Mouse (Mus musculus): ENCODE results near the gene Pde8a. TPM values are rescaled to one million over a fixed set of nuclear protein-coding genes. Genes with fewer than 3 reads are reported as not detected.

Gene Pde8a
- polyA plus RNA-seq, 1 experiment from 2014 or later: 2.6 TPM

DNA sequence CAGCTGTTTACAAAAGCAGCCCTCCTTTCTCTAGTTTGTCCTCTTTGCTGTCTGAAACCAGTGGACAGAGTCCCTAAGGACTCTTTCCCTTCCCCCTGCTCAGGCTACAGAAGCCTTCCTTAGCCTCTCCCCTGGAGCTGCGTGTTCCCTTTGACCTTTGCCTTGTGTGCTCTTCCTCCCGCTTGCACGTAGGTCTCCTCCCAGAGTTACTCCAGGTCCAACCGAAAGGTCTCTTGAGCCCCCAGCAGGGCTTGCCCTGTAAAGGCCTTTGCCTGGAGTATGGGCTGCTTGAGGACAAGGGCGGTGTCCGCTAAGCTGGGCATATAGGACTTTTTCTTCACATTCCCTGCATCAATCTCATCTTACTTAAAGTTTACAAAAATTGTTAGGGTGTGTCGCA, 5.9 kb downstream of the Pde8a start:
- DNase-seq (ENCODE audit: low spot score) (no peak), ATAC-seq (ENCODE audit: low FRiP score) (no peak)
- 68% methylated on average over 7 of the region's 7 CpGs for WGBS
- Histone ChIP-seq H3K4me2 (replicated peaks) (no peak overlapping the region), H3K36me3 (replicated peaks; ENCODE audit: control insufficient read depth, insufficient read depth) (no peaks in the 10 kb centered on the region), H3K27ac (no peak overlapping the region), H3K4me1 (replicated peaks; ENCODE audit: control insufficient read depth, insufficient read depth, low read length) (no peaks in the 10 kb centered on the region), H3K4me3 (replicated peaks; ENCODE audit: low read length) (no peak overlapping the region), H3K9ac (no peak overlapping the region), H3K9me3 (ENCODE audit: control insufficient read depth, low read length) (no peaks in the 10 kb centered on the region), H3K27me3 (ENCODE audit: control insufficient read depth, insufficient read depth, low read length) (peaks cover 26% of the 10 kb centered on the region)

DNA sequence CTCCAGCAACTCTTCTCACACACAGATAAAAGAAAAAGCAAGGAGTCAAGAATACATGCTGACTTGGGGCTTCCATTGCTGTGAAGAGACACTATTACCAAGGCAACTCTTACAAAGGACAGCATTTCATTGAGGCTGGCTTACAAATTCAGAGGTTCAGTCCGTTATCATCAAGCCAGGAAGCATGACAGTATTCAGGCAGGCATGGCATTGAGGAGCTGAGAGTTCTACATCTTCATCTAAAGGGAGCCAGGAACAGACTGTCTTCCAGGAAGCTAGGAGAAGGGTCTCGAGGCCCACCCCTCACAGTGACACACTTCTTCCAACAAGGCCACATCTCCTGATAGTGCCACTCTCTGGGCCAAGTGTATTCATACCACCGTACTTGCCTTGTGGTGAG, 7.0 kb downstream of the Pde8a start:
- Histone ChIP-seq H3K27ac (no peak overlapping the region), H3K4me2 (replicated peaks) (no peak overlapping the region), H3K36me3 (replicated peaks; ENCODE audit: control insufficient read depth, insufficient read depth) (no peaks in the 10 kb centered on the region), H3K27me3 (ENCODE audit: control insufficient read depth, insufficient read depth, low read length) (peaks cover 15% of the 10 kb centered on the region), H3K4me1 (replicated peaks; ENCODE audit: control insufficient read depth, insufficient read depth, low read length) (no peaks in the 10 kb centered on the region), H3K9me3 (ENCODE audit: control insufficient read depth, low read length) (no peaks in the 10 kb centered on the region), H3K4me3 (replicated peaks; ENCODE audit: low read length) (no peak overlapping the region), H3K9ac (no peak overlapping the region)
- WGBS: 66% methylated on average over 3 of the region's 3 CpGs
- DNase-seq (ENCODE audit: low spot score) (no peak), ATAC-seq (ENCODE audit: low FRiP score) (no peak)

DNA sequence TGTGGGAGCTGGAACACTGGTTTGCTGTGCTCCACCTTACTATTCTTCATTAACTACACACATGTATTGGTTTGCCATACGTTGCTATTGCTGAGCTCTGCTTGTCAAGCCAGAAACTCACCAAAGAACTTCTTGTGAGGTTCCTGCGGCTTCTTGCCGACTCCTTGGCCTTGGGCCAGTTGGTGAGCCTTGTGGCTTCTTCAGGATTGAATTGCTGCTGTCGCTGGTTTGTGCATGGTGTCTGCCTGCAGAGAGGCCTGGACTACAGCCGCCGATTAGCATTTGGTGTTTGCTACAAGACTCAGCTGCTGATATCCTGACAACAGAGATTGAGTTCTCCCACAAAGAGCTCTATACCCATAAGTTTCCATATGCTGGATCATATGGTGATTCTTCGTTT, 10.9 kb downstream of the Pde8a start:
- Histone ChIP-seq H3K4me3 (replicated peaks; ENCODE audit: low read length) (no peak overlapping the region), H3K9ac (no peak overlapping the region), H3K4me2 (replicated peaks) (no peak overlapping the region), H3K9me3 (ENCODE audit: control insufficient read depth, low read length) (no peaks in the 10 kb centered on the region), H3K4me1 (replicated peaks; ENCODE audit: control insufficient read depth, insufficient read depth, low read length) (no peaks in the 10 kb centered on the region), H3K27ac (no peak overlapping the region), H3K27me3 (ENCODE audit: control insufficient read depth, insufficient read depth, low read length) (no peaks in the 10 kb centered on the region), H3K36me3 (replicated peaks; ENCODE audit: control insufficient read depth, insufficient read depth) (no peaks in the 10 kb centered on the region)
- ATAC-seq (ENCODE audit: low FRiP score) (no peak), DNase-seq (ENCODE audit: low spot score) (no peak)
- 89% methylated on average over 7 of the region's 7 CpGs for WGBS

DNA sequence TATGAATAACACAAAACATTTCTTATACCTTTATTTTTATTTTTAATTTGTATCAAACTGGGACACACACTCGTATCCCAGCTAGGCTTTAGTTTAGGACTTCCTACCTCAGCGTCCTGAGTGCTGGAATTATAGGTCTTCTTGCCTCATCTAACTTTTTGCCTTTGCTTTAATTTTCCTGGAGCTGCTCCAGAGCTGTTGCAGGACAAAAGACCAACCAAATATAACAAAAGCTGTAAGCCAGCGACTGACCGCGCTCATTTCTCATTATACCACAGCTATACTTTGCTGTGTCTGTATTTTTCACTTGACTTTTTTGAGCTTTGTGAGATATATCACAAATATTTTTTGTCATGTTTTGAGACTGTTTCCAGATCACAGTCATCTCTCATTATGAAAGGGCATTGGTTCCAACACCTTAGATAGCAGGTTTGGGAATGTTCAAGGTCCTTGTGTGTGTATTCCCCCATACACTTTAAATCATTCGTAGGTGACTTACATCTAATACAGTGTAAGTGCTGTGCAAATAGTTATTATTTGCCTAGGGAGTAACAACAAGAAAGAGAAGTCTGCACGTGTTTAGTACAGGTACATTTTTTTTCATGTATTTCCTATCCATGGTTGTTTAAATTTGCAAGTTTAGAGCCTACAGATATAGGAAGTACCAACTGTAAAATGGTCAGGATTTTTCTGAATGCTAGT, 16.8 kb downstream of the Pde8a start:
- H3K4me3 ChIP-seq (replicated peaks; ENCODE audit: low read length): no peak overlapping the region
- no peak overlapping the region for H3K9ac ChIP-seq
- H3K27me3 ChIP-seq (ENCODE audit: control insufficient read depth, insufficient read depth, low read length): no peaks in the 10 kb centered on the region
- no peaks in the 10 kb centered on the region for H3K9me3 ChIP-seq (ENCODE audit: control insufficient read depth, low read length)
- no peak overlapping the region for H3K27ac ChIP-seq
- DNase-seq (ENCODE audit: low spot score): no peak
- no peaks in the 10 kb centered on the region for H3K4me1 ChIP-seq (replicated peaks; ENCODE audit: control insufficient read depth, insufficient read depth, low read length)
- WGBS: 89% methylated on average over 7 of the region's 7 CpGs
- no peak overlapping the region for H3K4me2 ChIP-seq (replicated peaks)
- no peak for ATAC-seq (ENCODE audit: low FRiP score)
- no peaks in the 10 kb centered on the region for H3K36me3 ChIP-seq (replicated peaks; ENCODE audit: control insufficient read depth, insufficient read depth)

DNA sequence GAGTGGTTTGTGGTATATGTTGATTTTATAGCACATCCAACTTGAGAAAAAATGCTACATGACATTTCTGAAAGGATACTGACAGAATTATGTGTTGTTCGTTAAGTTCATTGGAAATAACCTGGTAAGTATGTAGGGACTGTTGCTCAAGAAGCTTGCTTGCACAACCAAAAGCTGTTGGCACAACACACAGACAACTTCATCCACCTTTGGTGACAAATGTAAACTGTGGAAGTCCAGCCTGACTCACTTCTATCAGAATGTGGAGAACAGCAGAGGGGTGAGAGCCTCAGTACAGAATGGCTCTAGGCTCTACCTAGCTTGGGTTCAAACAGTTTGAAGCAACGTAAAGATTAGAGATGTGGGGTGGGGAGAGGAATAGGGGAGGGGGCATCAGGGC, 19.3 kb downstream of the Pde8a start:
- no peaks in the 10 kb centered on the region for H3K9me3 ChIP-seq (ENCODE audit: control insufficient read depth, low read length)
- H3K4me3 ChIP-seq (replicated peaks; ENCODE audit: low read length): no peak overlapping the region
- no peak overlapping the region for H3K27ac ChIP-seq
- 86% methylated on average over 2 of the region's 2 CpGs for WGBS
- no peak overlapping the region for H3K9ac ChIP-seq
- H3K27me3 ChIP-seq (ENCODE audit: control insufficient read depth, insufficient read depth, low read length): no peaks in the 10 kb centered on the region
- no peak overlapping the region for H3K4me2 ChIP-seq (replicated peaks)
- DNase-seq (ENCODE audit: low spot score) (no peak), ATAC-seq (ENCODE audit: low FRiP score) (no peak)
- H3K4me1 ChIP-seq (replicated peaks; ENCODE audit: control insufficient read depth, insufficient read depth, low read length): no peaks in the 10 kb centered on the region
- H3K36me3 ChIP-seq (replicated peaks; ENCODE audit: control insufficient read depth, insufficient read depth): no peaks in the 10 kb centered on the region

DNA sequence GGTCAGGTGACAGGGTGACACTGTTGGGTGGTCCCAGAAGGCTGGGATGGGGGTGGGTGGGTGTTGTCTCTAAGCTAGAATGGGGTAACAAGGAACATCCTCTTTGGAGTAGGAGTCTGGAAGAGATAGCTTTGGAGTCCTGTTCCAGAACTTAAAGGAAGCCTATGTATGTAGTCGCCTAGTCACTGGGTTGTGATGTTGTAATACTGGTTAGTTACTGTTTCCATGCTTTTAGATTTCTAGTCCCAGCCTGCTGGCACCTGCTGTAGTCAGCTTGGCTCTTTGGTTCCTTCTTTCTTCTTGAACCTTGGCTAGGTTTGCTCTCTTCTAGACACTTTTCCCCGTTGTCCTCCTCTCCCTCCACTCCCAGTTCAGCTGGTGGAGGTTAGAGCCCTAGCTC, 21.7 kb downstream of the Pde8a start:
- Histone ChIP-seq H3K4me3 (replicated peaks; ENCODE audit: low read length) (no peak overlapping the region), H3K4me1 (replicated peaks; ENCODE audit: control insufficient read depth, insufficient read depth, low read length) (no peaks in the 10 kb centered on the region), H3K4me2 (replicated peaks) (no peak overlapping the region), H3K27me3 (ENCODE audit: control insufficient read depth, insufficient read depth, low read length) (no peaks in the 10 kb centered on the region), H3K9ac (no peak overlapping the region), H3K27ac (no peak overlapping the region), H3K36me3 (replicated peaks; ENCODE audit: control insufficient read depth, insufficient read depth) (no peaks in the 10 kb centered on the region), H3K9me3 (ENCODE audit: control insufficient read depth, low read length) (no peaks in the 10 kb centered on the region)
- ATAC-seq (ENCODE audit: low FRiP score): no peak
- no peak for DNase-seq (ENCODE audit: low spot score)
- 81% methylated on average over 2 of the region's 2 CpGs for WGBS

DNA sequence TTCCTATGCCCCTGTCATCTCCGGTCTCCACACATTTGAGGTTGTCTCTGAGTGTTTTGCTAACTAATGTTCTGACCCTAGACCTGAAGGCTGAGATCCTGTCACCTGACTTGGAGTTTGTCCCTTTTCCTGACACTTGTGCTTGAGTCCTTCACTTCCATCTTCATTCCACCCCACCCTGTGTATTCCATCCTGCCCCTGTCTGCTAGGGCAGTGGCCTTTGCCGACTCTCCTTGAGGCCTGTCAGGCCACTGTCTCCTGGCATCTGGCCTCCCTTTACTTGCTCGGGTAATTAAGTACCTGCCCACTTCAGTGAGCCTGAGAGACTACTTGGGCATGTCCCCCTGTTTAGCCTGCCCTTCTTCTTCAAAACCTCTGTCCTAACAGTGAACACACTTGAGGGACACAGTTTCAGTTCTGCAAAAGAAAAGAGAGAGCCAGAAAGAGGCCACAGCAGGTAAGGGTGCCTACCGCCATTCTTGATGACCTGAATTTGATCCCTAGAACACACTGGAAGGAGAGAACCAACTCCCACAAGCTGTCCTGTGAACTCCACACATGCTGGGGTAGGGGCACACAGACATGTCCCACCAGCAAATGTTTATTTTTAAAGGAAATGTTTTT, 22.3 kb downstream of the Pde8a start:
- Histone ChIP-seq H3K4me2 (replicated peaks) (no peak overlapping the region), H3K4me3 (replicated peaks; ENCODE audit: low read length) (no peak overlapping the region), H3K9ac (no peak overlapping the region), H3K9me3 (ENCODE audit: control insufficient read depth, low read length) (no peaks in the 10 kb centered on the region), H3K4me1 (replicated peaks; ENCODE audit: control insufficient read depth, insufficient read depth, low read length) (no peaks in the 10 kb centered on the region), H3K27ac (no peak overlapping the region), H3K27me3 (ENCODE audit: control insufficient read depth, insufficient read depth, low read length) (no peaks in the 10 kb centered on the region), H3K36me3 (replicated peaks; ENCODE audit: control insufficient read depth, insufficient read depth) (no peaks in the 10 kb centered on the region)
- DNase-seq (ENCODE audit: low spot score): no peak
- WGBS: 82% methylated on average over 4 of the region's 4 CpGs
- no peak for ATAC-seq (ENCODE audit: low FRiP score)

DNA sequence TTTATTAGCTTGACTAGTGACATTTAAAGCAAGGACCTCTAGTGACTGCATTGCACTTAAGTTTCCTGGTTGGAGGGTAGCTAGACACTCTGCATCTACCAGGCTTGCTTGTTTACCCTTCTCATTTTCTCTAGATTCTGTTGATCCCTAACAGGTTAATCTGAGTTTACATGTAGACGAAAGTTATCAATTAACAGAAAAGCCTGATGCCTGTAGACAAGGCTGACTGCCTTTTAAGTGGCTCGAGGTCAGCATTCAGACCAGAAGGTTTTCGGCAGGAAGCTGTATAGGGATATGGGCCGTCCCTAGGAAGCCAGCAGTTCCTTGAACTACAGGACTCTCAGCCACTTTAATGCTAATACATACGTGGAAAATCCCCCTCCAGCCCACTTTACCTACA, 30.0 kb downstream of the Pde8a start:
- H3K4me3 ChIP-seq (replicated peaks; ENCODE audit: low read length): no peak overlapping the region
- H3K9ac ChIP-seq: no peak overlapping the region
- H3K36me3 ChIP-seq (replicated peaks; ENCODE audit: control insufficient read depth, insufficient read depth): no peaks in the 10 kb centered on the region
- no peaks in the 10 kb centered on the region for H3K9me3 ChIP-seq (ENCODE audit: control insufficient read depth, low read length)
- no peak overlapping the region for H3K4me2 ChIP-seq (replicated peaks)
- no peak for ATAC-seq (ENCODE audit: low FRiP score)
- H3K4me1 ChIP-seq (replicated peaks; ENCODE audit: control insufficient read depth, insufficient read depth, low read length): no peaks in the 10 kb centered on the region
- 72% methylated on average over 5 of the region's 5 CpGs for WGBS
- no peak overlapping the region for H3K27ac ChIP-seq
- no peaks in the 10 kb centered on the region for H3K27me3 ChIP-seq (ENCODE audit: control insufficient read depth, insufficient read depth, low read length)
- DNase-seq (ENCODE audit: low spot score): no peak

DNA sequence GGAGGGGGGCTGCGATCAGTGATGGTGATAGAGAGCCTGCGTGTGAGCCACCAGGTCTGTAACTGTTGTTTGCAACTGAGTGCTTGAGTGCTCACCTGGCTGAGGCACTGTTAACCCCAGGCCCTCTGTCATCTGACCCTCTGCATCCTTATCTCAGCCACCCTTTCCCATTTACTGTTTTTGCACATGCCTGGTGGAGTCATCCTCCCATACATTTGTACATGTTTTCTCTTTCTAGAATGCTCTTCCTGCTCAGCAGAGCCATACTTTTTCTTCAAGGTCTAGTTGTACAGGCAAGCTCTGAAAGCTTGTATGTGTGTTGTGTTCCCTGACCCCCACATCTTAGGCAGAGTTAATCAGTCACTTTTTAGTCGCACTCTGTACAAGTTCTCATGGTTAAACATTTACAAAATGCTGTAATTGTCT, 36.5 kb downstream of the Pde8a start:
- no peak for DNase-seq (ENCODE audit: low spot score)
- Histone ChIP-seq H3K4me2 (replicated peaks) (no peak overlapping the region), H3K9me3 (ENCODE audit: control insufficient read depth, low read length) (no peaks in the 10 kb centered on the region), H3K27me3 (ENCODE audit: control insufficient read depth, insufficient read depth, low read length) (no peaks in the 10 kb centered on the region), H3K4me1 (replicated peaks; ENCODE audit: control insufficient read depth, insufficient read depth, low read length) (no peaks in the 10 kb centered on the region), H3K27ac (no peak overlapping the region), H3K36me3 (replicated peaks; ENCODE audit: control insufficient read depth, insufficient read depth) (no peaks in the 10 kb centered on the region), H3K4me3 (replicated peaks; ENCODE audit: low read length) (no peak overlapping the region), H3K9ac (no peak overlapping the region)
- 83% methylated on average over 3 of the region's 3 CpGs for WGBS
- ATAC-seq (ENCODE audit: low FRiP score): no peak

DNA sequence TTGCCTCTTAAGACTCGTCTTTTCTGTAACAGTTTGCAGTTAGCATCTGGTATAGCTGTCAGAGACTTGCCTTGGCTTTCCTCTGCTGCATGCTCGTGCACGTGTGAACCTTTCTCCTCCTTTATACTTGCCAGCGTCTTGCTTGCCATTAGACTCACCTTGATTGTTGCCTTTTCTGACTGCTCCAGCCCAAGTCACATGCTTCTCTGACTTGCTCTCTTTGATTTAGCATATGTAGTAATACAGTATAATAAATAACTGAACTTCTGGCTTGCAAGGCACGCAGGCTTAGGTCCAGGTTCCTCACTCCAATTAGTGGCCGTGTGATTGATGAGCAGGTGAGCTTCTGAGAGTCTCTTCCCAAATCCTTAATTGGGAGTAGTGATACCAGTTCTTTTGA, 37.2 kb downstream of the Pde8a start:
- no peak for DNase-seq (ENCODE audit: low spot score)
- Histone ChIP-seq H3K9ac (no peak overlapping the region), H3K27me3 (ENCODE audit: control insufficient read depth, insufficient read depth, low read length) (no peaks in the 10 kb centered on the region), H3K36me3 (replicated peaks; ENCODE audit: control insufficient read depth, insufficient read depth) (no peaks in the 10 kb centered on the region), H3K9me3 (ENCODE audit: control insufficient read depth, low read length) (no peaks in the 10 kb centered on the region), H3K4me2 (replicated peaks) (no peak overlapping the region), H3K4me1 (replicated peaks; ENCODE audit: control insufficient read depth, insufficient read depth, low read length) (no peaks in the 10 kb centered on the region), H3K27ac (no peak overlapping the region), H3K4me3 (replicated peaks; ENCODE audit: low read length) (no peak overlapping the region)
- ATAC-seq (ENCODE audit: low FRiP score): no peak
- 87% methylated on average over 6 of the region's 6 CpGs for WGBS
